Mouse (Mus musculus) frontal cortex, postnatal 14 days (tissue): ENCODE results near the gene Vstm2l.

Experiments
- DNase-seq, 2 experiments: peaks; one replicate each; pipeline ENCODE4 v3.0.0; 2022; ENCODE audit warnings: low spot score in 2 of 2

Vstm2l gene

DNA sequence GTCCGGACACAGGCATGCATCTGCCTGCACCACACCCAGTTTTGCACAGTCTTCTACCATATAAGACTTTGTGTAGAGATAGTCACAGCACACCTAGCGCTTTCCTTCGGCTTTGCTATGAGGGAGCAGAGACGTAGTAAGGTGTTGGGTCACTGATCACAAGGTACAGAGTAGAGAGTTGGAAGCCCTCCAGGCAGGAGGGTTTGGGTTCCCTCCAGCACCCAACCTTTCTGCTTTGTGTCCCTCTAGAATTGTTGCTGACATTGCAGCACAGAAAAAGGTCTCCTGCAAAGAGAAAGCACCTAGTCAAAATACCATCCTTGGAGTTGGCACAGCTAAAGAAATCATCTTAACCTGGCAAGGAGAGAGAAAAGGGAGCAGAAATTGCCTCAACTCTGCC lies 78.0 kb downstream of the Vstm2l start:
- DNase-seq, result no peak
